Mouse (Mus musculus) bone marrow, adult 2 months (tissue): ENCODE data around the gene Nkd2. TPM values are rescaled to one million over a fixed set of nuclear protein-coding genes. Genes with fewer than 3 reads are reported as not detected.
A peak's percentile ranks its signal among the peaks of the same experiment; 100 is the strongest.

ENCODE experiments used
- H3K27ac ChIP-seq: fragments of 200-500 bp; 2 replicates; pipeline ENCODE4 v1.5.1; 2012; ENCODE audit warnings: low read depth, mild to moderate bottlenecking, control low read depth, inconsistent platforms, low read length; ENCODE audit not compliant: control insufficient read depth, poor library complexity, insufficient read depth
- H3K4me1 ChIP-seq: fragments of 200-500 bp; 2 replicates; pipeline ENCODE4 v1.6.1; 2011; ENCODE audit warnings: low read length; ENCODE audit not compliant: control insufficient read depth, insufficient read depth
- H3K4me3 ChIP-seq: fragments of 200-500 bp; replicated peaks from 2 replicates; pipeline ENCODE3; 2011; ENCODE audit warnings: mild to moderate bottlenecking, low read depth, low read length, control low read depth; ENCODE audit not compliant: control insufficient read depth
- CTCF ChIP-seq: fragments of 200-500 bp; IDR thresholded peaks from 2 replicates; pipeline ENCODE4 v1.5.1; 2011; ENCODE audit warnings: low read length, control low read depth; ENCODE audit not compliant: control insufficient read depth, insufficient read depth
- POLR2A ChIP-seq: fragments of 200-500 bp; IDR thresholded peaks from 2 replicates; pipeline ENCODE4 v1.6.1; 2011; ENCODE audit warnings: low read depth, mild to moderate bottlenecking, control low read depth, low read length, borderline replicate concordance; ENCODE audit not compliant: control insufficient read depth
- WGBS: fragments of 180-500 bp; shearing (Covaris S2); methylation state at CpG from one replicate; pipeline ENCODE4 v1.1.7; 2018; 5-methylcytosine and 5-hydroxymethylcytosine counted together
- polyA plus RNA-seq: library from polyadenylated mRNA; stranded (reverse); fragments of >200 nt; gene quantifications from 2 replicates; pipeline ENCODE4 v1.2.4, GENCODE M21; 2011; ENCODE audit warnings: low replicate concordance; ENCODE audit not compliant: missing spikeins, insufficient read depth, insufficient read length

Gene Nkd2
- polyA plus RNA-seq, 1 experiment, result 0.62 TPM

- H3K27ac ChIP-seq, result no peak overlapping the region
- 71% methylated on average over 4 of the region's 4 CpGs for WGBS
- TF ChIP-seq CTCF (no peak), POLR2A (no peak)
Measured at GRCm38 (mm10) chr13:73773519-73774205, 73.8 kb downstream of the Nkd2 start.

GRCm38 (mm10) chr13:73772655-73773054, 74.8 kb downstream of the Nkd2 start:
- WGBS, result 19% methylated on average over 2 of the region's 2 CpGs
- TF ChIP-seq POLR2A (no peak), CTCF (no peak)
- peak overlapping the region; percentile 6; the same call in 1 of the 2 replicates for H3K27ac ChIP-seq
- no peak overlapping the region for H3K4me3 ChIP-seq
- no peaks in the 10 kb centered on the region for H3K4me1 ChIP-seq

More at GRCm38 (mm10) chr13:73773519-73774205, 73.8 kb downstream of the Nkd2 start:
- Histone ChIP-seq H3K4me3 (no peak overlapping the region), H3K4me1 (no peaks in the 10 kb centered on the region)

GRCm38 (mm10) chr13:73771131-73771530, 76.3 kb downstream of the Nkd2 start:
- WGBS, result 66% methylated on average over 3 of the region's 3 CpGs
- H3K4me1 ChIP-seq, result no peaks in the 10 kb centered on the region
- TF ChIP-seq CTCF (no peak), POLR2A (no peak)
- H3K4me3 ChIP-seq, result no peak overlapping the region
- no peak overlapping the region for H3K27ac ChIP-seq

- no peak overlapping the region for H3K4me3 ChIP-seq
- 73% methylated on average over 4 of the region's 4 CpGs for WGBS
- TF ChIP-seq POLR2A, result no peak
- TF ChIP-seq CTCF, result no peak
Measured at GRCm38 (mm10) chr13:73769916-73770682, 77.3 kb downstream of the Nkd2 start.

More at GRCm38 (mm10) chr13:73769916-73770682, 77.3 kb downstream of the Nkd2 start:
- H3K4me1 ChIP-seq, result no peaks in the 10 kb centered on the region
- no peak overlapping the region for H3K27ac ChIP-seq

Other genes starting within 250 kb of the Nkd2 start
- 64.5 and 75.7 TPM in 2 replicates for gene Clptm1l, start 243.6 kb downstream of the Nkd2 start, polyA plus RNA-seq
- 0.95 TPM in 1 of 2 replicates, not detected in the other for gene Tert, start 220.7 kb downstream of the Nkd2 start, polyA plus RNA-seq
- gene Slc6a18, start 169.6 kb downstream of the Nkd2 start, polyA plus RNA-seq, result 0.75 TPM in 1 of 2 replicates, not detected in the other
- gene Slc6a19, start 142.8 kb downstream of the Nkd2 start, polyA plus RNA-seq, result not detected in 2 replicates
- 7.3 and 15.4 TPM in 2 replicates for gene Slc12a7, start 114.5 kb downstream of the Nkd2 start, polyA plus RNA-seq
- 12.0 and 14.5 TPM in 2 replicates for gene Trip13, start 90.2 kb upstream of the Nkd2 start, polyA plus RNA-seq
- 47.6 and 70.8 TPM in 2 replicates for gene Brd9, start 90.2 kb upstream of the Nkd2 start, polyA plus RNA-seq
- gene Zdhhc11, start 116.2 kb upstream of the Nkd2 start, polyA plus RNA-seq, result not detected in 2 replicates
- 0.38 and 6.8 TPM in 2 replicates for gene Tppp, start 161.8 kb upstream of the Nkd2 start, polyA plus RNA-seq
- 3.8 and 5.9 TPM in 2 replicates for gene Cep72, start 214.7 kb upstream of the Nkd2 start, polyA plus RNA-seq